9 mouse cellular contexts compared by ENCODE assay signal in genomic region chr7:72149073-72149472, GRCm38 (mm10).
DNase-seq lines count a peak whose midpoint lies in the region; ATAC-seq and TF ChIP-seq lines count a peak whose summit lies in the region.
"Had no signal": no experiment of that assay in that cellular context is flagged by ENCODE, and none has a peak within 500 bp of the region (broad histone marks: within the 10 kb centered on the region; RNA-seq: fewer than 3 reads in every experiment).

No protein-coding gene starts in this region.

- ATAC-seq in forebrain, embryonic 13.5 days, result peak; percentile 50; the same call in 1 of the 2 replicates
- ATAC-seq in midbrain, embryonic 14.5 days (ENCODE audit: low FRiP score, low TSS enrichment), result no peak
- no peak for ATAC-seq in embryonic facial prominence, embryonic 14.5 days (ENCODE audit: low read depth)
- ATAC-seq in limb, embryonic 14.5 days (ENCODE audit: low FRiP score, low read depth), result no peak
- no peak for ATAC-seq in megakaryocyte-erythroid progenitor cell, adult 5-6 weeks (replicated peaks; ENCODE audit: low FRiP score, low TSS enrichment, poor library complexity, severe bottlenecking)

- WGBS in forebrain, embryonic 13.5 days, result 15% methylated on average over 3 of the region's 3 CpGs
- WGBS in forebrain, embryonic 10.5 days, result 28% methylated on average over 3 of the region's 3 CpGs
- 13% methylated on average over 3 of the region's 3 CpGs for WGBS in midbrain, embryonic 14.5 days
- 26% methylated on average over 3 of the region's 3 CpGs for WGBS in midbrain, embryonic 10.5 days
- WGBS in embryonic facial prominence, embryonic 14.5 days, result 16% methylated on average over 3 of the region's 3 CpGs
- WGBS in limb, embryonic 14.5 days, result 19% methylated on average over 3 of the region's 3 CpGs

- 0 out of 2 replicates have a peak, but pooled peaks cover 6% of the 10 kb centered on the region for H3K27me3 ChIP-seq in forebrain, embryonic 13.5 days
- peaks cover 58% of the 10 kb centered on the region for H3K27me3 ChIP-seq in forebrain, embryonic 10.5 days (ENCODE audit: poor library complexity, severe bottlenecking)
- no peaks in the 10 kb centered on the region for H3K27me3 ChIP-seq in midbrain, embryonic 14.5 days (ENCODE audit: control insufficient read depth, insufficient read depth, low read length)
- peaks cover 6% of the 10 kb centered on the region for H3K27me3 ChIP-seq in midbrain, embryonic 10.5 days (ENCODE audit: low read depth, poor library complexity, severe bottlenecking)
- no peaks in the 10 kb centered on the region for H3K27me3 ChIP-seq in embryonic facial prominence, embryonic 14.5 days (replicated peaks; ENCODE audit: control insufficient read depth, insufficient read depth, low read length)
- 0 out of 2 replicates have a peak, but pooled peaks cover 4% of the 10 kb centered on the region for H3K27me3 ChIP-seq in limb, embryonic 14.5 days (ENCODE audit: control insufficient read depth, insufficient read depth, low read length)
- H3K27me3 ChIP-seq: megakaryocyte, embryonic 14.5 days had no signal

- H3K27ac ChIP-seq in forebrain, embryonic 13.5 days, result no peak overlapping the region
- no peak overlapping the region for H3K27ac ChIP-seq in forebrain, embryonic 10.5 days
- no peak overlapping the region for H3K27ac ChIP-seq in midbrain, embryonic 14.5 days (replicated peaks; ENCODE audit: low read depth, low read length)
- no peak overlapping the region for H3K27ac ChIP-seq in midbrain, embryonic 10.5 days (replicated peaks)
- no peak overlapping the region for H3K27ac ChIP-seq in embryonic facial prominence, embryonic 14.5 days (replicated peaks; ENCODE audit: low read depth, low read length)
- no peak overlapping the region for H3K27ac ChIP-seq in limb, embryonic 14.5 days (replicated peaks; ENCODE audit: low read depth, low read length)

- no peak for TF ChIP-seq POLR2A in limb, embryonic 14.5 days (IDR thresholded peaks at IDR 0.05; ENCODE audit: borderline replicate concordance, extremely low read depth, insufficient read depth, insufficient read length)

- no peaks in the 10 kb centered on the region for H3K36me3 ChIP-seq in forebrain, embryonic 13.5 days (ENCODE audit: poor library complexity, severe bottlenecking)
- no peaks in the 10 kb centered on the region for H3K36me3 ChIP-seq in forebrain, embryonic 10.5 days (replicated peaks)
- no peaks in the 10 kb centered on the region for H3K36me3 ChIP-seq in midbrain, embryonic 14.5 days (ENCODE audit: control insufficient read depth, insufficient read depth, low read length)
- no peaks in the 10 kb centered on the region for H3K36me3 ChIP-seq in midbrain, embryonic 10.5 days
- H3K36me3 ChIP-seq in embryonic facial prominence, embryonic 14.5 days (ENCODE audit: control insufficient read depth, insufficient read depth, low read length), result no peaks in the 10 kb centered on the region
- no peaks in the 10 kb centered on the region for H3K36me3 ChIP-seq in limb, embryonic 14.5 days (ENCODE audit: control insufficient read depth, insufficient read depth, low read length)

- H3K4me2 ChIP-seq in forebrain, embryonic 13.5 days, result no peak overlapping the region
- no peak overlapping the region for H3K4me2 ChIP-seq in midbrain, embryonic 14.5 days (ENCODE audit: low read length)
- no peak overlapping the region for H3K4me2 ChIP-seq in embryonic facial prominence, embryonic 14.5 days (ENCODE audit: low read depth, low read length)
- H3K4me2 ChIP-seq in limb, embryonic 14.5 days (replicated peaks; ENCODE audit: low read depth, low read length, severe bottlenecking), result no peak overlapping the region

- peaks cover 9% of the 10 kb centered on the region for H3K4me1 ChIP-seq in forebrain, embryonic 13.5 days
- H3K4me1 ChIP-seq in forebrain, embryonic 10.5 days, result peaks cover 26% of the 10 kb centered on the region
- H3K4me1 ChIP-seq in midbrain, embryonic 14.5 days (ENCODE audit: control insufficient read depth, insufficient read depth, low read length), result no peaks in the 10 kb centered on the region
- peaks cover 19% of the 10 kb centered on the region for H3K4me1 ChIP-seq in midbrain, embryonic 10.5 days
- no peaks in the 10 kb centered on the region for H3K4me1 ChIP-seq in embryonic facial prominence, embryonic 14.5 days (ENCODE audit: control insufficient read depth, insufficient read depth, low read length)
- peaks cover 5% of the 10 kb centered on the region for H3K4me1 ChIP-seq in limb, embryonic 14.5 days (ENCODE audit: control insufficient read depth, insufficient read depth, low read length)
- H3K4me1 ChIP-seq: megakaryocyte, embryonic 14.5 days had no signal

- no peak for DNase-seq in forebrain, embryonic 10.5 days (ENCODE audit: extremely low spot score, low spot score)
- DNase-seq in midbrain, embryonic 14.5 days, result peak; percentile 84
- DNase-seq in midbrain, embryonic 10.5 days (ENCODE audit: low spot score), result no peak
- DNase-seq in embryonic facial prominence, embryonic 14.5 days (ENCODE audit: low spot score), result peak; percentile 64
- peak; percentile 56 for DNase-seq in limb, embryonic 14.5 days (ENCODE audit: low spot score)
- no peak for DNase-seq in thymus, postnatal 10 days (ENCODE audit: low spot score in 2 of 2)

- no peaks in the 10 kb centered on the region for H3K9me3 ChIP-seq in forebrain, embryonic 13.5 days (replicated peaks)
- no peaks in the 10 kb centered on the region for H3K9me3 ChIP-seq in forebrain, embryonic 10.5 days
- no peaks in the 10 kb centered on the region for H3K9me3 ChIP-seq in midbrain, embryonic 14.5 days (ENCODE audit: control insufficient read depth, low read length)
- H3K9me3 ChIP-seq in midbrain, embryonic 10.5 days (replicated peaks), result no peaks in the 10 kb centered on the region
- H3K9me3 ChIP-seq in embryonic facial prominence, embryonic 14.5 days (ENCODE audit: control insufficient read depth, low read length), result no peaks in the 10 kb centered on the region
- no peaks in the 10 kb centered on the region for H3K9me3 ChIP-seq in limb, embryonic 14.5 days (ENCODE audit: control insufficient read depth, low read length)
- H3K9me3 ChIP-seq: megakaryocyte, embryonic 14.5 days had no signal

- no peak overlapping the region for H3K9ac ChIP-seq in forebrain, embryonic 13.5 days
- no peak overlapping the region for H3K9ac ChIP-seq in midbrain, embryonic 14.5 days (replicated peaks; ENCODE audit: low read length)
- no peak overlapping the region for H3K9ac ChIP-seq in embryonic facial prominence, embryonic 14.5 days (ENCODE audit: low read depth, low read length)
- H3K9ac ChIP-seq in limb, embryonic 14.5 days (ENCODE audit: low read depth, low read length, severe bottlenecking), result no peak overlapping the region

- H3K4me3 ChIP-seq in forebrain, embryonic 13.5 days, result no peak overlapping the region
- H3K4me3 ChIP-seq in forebrain, embryonic 10.5 days, result no peak overlapping the region
- no peak overlapping the region for H3K4me3 ChIP-seq in midbrain, embryonic 14.5 days (replicated peaks; ENCODE audit: low read depth, low read length)
- no peak overlapping the region for H3K4me3 ChIP-seq in midbrain, embryonic 10.5 days
- H3K4me3 ChIP-seq in embryonic facial prominence, embryonic 14.5 days (ENCODE audit: low read depth, low read length), result no peak overlapping the region
- no peak overlapping the region for H3K4me3 ChIP-seq in limb, embryonic 14.5 days (replicated peaks; ENCODE audit: low read length)
- H3K4me3 ChIP-seq: megakaryocyte, embryonic 14.5 days had no signal

Comparison
In these comparisons a context has a peak if more than half of its experiments do, and no peak if none do; other contexts are left out.
1. DNase-seq: peak in midbrain, embryonic 14.5 days (single experiment), embryonic facial prominence, embryonic 14.5 days (single experiment) and limb, embryonic 14.5 days (single experiment); none in forebrain, embryonic 10.5 days (single experiment), midbrain, embryonic 10.5 days (single experiment) and thymus, postnatal 10 days (0 of 2).